Mouse (Mus musculus): ENCODE data around the gene Srarp.

- no peak for TF ChIP-seq CTCF (IDR thresholded peaks at IDR 0.05; ENCODE audit: control insufficient read depth, insufficient read depth, low read length)
- no peak for TF ChIP-seq POLR2A (IDR thresholded peaks at IDR 0.05; ENCODE audit: borderline replicate concordance, control insufficient read depth, low read depth, low read length)
Measured at GRCm38 (mm10) chr4:141420886-141421285, 15.0 kb downstream of the Srarp start.

Measured in bone marrow, adult 2 months (tissue).